Mouse (Mus musculus) thymus, adult 2 months (tissue): ENCODE measurements around the gene Hrh2. TPM values are rescaled to one million over a fixed set of nuclear protein-coding genes. Genes with fewer than 3 reads are reported as not detected.

Source experiments
- DNase-seq: peaks from one replicate; pipeline ENCODE4 v3.0.0; 2021
- H3K27ac ChIP-seq: fragments of 200-500 bp; 2 replicates; pipeline ENCODE4 v1.5.1; 2012; ENCODE audit warnings: low read length, control low read depth; ENCODE audit not compliant: control insufficient read depth, insufficient read depth
- H3K27me3 ChIP-seq: fragments of 200-500 bp; 2 replicates; pipeline ENCODE4 v1.6.1; 2012; ENCODE audit warnings: mild to moderate bottlenecking, low read length, moderate library complexity, mixed read lengths; ENCODE audit not compliant: control insufficient read depth, insufficient read depth
- H3K36me3 ChIP-seq: fragments of 200-500 bp; 2 replicates; pipeline ENCODE4 v1.6.1; 2012; ENCODE audit warnings: mild to moderate bottlenecking, low read length, moderate library complexity; ENCODE audit not compliant: control insufficient read depth, insufficient read depth
- H3K4me1 ChIP-seq: fragments of 200-500 bp; replicated peaks from 2 replicates; pipeline ENCODE4 v1.6.1; 2012; ENCODE audit warnings: low read length; ENCODE audit not compliant: control insufficient read depth, insufficient read depth
- H3K4me3 ChIP-seq: fragments of 200-500 bp; 2 replicates; pipeline ENCODE4 v1.5.1; 2012; ENCODE audit warnings: mild to moderate bottlenecking, low read length, control low read depth, moderate library complexity; ENCODE audit not compliant: control insufficient read depth, insufficient read depth
- CTCF ChIP-seq: fragments of 200-500 bp; IDR thresholded peaks from 2 replicates; pipeline ENCODE4 v1.5.1; 2012; ENCODE audit warnings: mild to moderate bottlenecking, control low read depth, low read length, moderate library complexity, borderline replicate concordance; ENCODE audit not compliant: control insufficient read depth, poor library complexity, insufficient read depth; ENCODE audit errors: extremely low read depth
- POLR2A ChIP-seq: fragments of 200-500 bp; IDR thresholded peaks from 2 replicates; pipeline ENCODE4 v1.6.1; 2012; ENCODE audit warnings: mild to moderate bottlenecking, low read length, control low read depth, moderate library complexity; ENCODE audit not compliant: control insufficient read depth, poor library complexity, insufficient read depth; ENCODE audit errors: extremely low read depth
- WGBS: fragments of 180-500 bp; shearing (Covaris S2); methylation state at CpG from one replicate; pipeline ENCODE4 v1.1.7; 2018; 5-methylcytosine and 5-hydroxymethylcytosine counted together
- polyA plus RNA-seq: library from polyadenylated mRNA; depleted of rRNA; stranded (reverse); fragments of >200 nt; gene quantifications from 2 replicates; pipeline ENCODE4 v1.2.3, GENCODE M21; 2012

The Hrh2 gene
- polyA plus RNA-seq, 1 experiment = 4.2 TPM

DNA sequence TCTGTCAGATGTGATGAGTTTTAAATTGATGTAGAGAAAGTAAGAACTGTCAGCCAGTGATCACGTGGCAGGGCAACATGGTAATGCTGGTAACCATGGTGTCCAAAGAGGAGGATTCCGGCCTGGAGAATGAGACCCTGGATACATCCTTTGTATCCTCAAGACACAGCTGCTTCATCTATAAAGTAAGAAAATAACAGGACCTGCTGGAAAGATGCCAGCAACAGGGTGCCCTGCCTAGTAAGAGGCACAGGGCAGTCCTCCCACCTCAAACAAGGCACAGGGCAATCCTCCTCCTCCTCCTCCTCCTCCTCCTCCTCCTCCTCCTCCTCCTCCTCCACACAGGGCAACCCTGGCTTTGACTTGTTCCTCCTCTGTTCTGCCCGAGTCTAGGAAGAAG is 77.2 kb downstream of the Hrh2 start:
- H3K4me1 ChIP-seq = no peaks in the 10 kb centered on the region
- no peak overlapping the region for H3K4me3 ChIP-seq
- no peak overlapping the region for H3K27ac ChIP-seq
- H3K27me3 ChIP-seq = no peaks in the 10 kb centered on the region; the same call in 1 of the 2 replicates
- no peak for TF ChIP-seq POLR2A
- no peak for TF ChIP-seq CTCF
- no peaks in the 10 kb centered on the region for H3K36me3 ChIP-seq
- 84% methylated on average over 3 of the region's 3 CpGs for WGBS
- no peak for DNase-seq

DNA sequence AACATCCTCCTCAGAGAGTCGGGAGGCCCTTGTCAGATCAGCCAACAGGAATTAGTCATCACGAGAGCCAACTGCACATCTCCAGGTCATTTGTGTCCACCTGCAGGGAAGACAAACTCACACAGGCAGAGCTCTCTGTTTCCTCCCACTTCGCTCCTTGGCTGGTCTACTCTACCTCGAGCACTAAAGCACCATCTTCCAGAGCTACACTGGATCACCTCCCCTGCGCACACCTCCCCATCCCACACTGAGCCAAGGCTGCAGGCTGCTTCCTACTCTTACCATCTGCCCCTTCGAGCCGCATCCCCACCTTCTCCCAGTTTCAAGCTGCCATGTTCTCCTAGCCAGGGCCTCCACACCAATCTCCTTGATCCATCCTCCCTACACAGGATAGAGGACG is 77.7 kb downstream of the Hrh2 start:
- DNase-seq = no peak
- 76% methylated on average over 8 of the region's 8 CpGs for WGBS
- H3K27ac ChIP-seq = no peak overlapping the region
- H3K36me3 ChIP-seq = no peaks in the 10 kb centered on the region
- no peaks in the 10 kb centered on the region; the same call in 1 of the 2 replicates for H3K27me3 ChIP-seq
- H3K4me1 ChIP-seq = no peaks in the 10 kb centered on the region
- no peak overlapping the region for H3K4me3 ChIP-seq
- no peak for TF ChIP-seq CTCF
- no peak for TF ChIP-seq POLR2A

DNA sequence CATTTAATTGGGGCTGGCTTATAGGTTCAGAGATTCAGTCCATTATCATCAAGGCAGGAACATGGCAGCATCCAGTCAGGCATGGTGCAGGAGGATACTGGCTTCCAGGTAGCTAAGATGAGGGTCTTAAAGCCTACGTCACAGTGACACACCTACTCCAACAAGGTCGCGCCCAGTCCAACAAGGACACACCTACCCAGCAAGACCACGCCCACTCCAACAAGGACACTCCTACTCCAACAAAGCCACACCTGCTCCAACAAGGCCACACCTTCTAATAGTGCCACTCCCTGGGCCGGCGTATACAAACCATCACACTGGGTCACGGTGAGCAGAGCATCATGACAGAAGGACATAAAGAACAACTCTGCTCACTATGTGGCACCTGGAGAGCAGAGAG is 80.1 kb downstream of the Hrh2 start:
- no peak overlapping the region for H3K27ac ChIP-seq
- 90% methylated on average over 7 of the region's 7 CpGs for WGBS
- H3K36me3 ChIP-seq = no peaks in the 10 kb centered on the region
- DNase-seq = no peak
- no peaks in the 10 kb centered on the region for H3K4me1 ChIP-seq
- H3K27me3 ChIP-seq = no peaks in the 10 kb centered on the region; the same call in 1 of the 2 replicates
- no peak overlapping the region for H3K4me3 ChIP-seq
- TF ChIP-seq CTCF = no peak
- TF ChIP-seq POLR2A = no peak

DNA sequence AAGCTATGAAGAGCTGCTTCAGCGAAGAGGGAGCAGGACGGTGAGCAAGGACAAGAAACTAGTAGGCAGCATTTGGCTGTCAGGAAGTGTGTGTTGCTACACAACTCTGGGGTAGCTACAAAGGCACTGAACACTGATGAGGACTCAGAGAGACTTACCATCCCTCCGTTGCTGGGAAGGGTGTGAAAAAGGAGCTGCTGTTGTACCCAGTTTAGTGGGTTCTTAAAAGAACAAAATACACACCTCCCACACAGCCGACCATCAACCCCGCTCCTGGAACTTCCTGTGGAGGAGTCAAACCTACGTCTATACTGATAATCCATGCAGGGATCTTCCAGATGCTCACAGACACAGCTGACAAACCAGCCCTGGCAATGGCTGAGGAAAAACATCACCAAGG is 85.5 kb downstream of the Hrh2 start:
- Histone ChIP-seq H3K27ac (no peak overlapping the region), H3K36me3 (no peaks in the 10 kb centered on the region), H3K27me3 (no peaks in the 10 kb centered on the region), H3K4me1 (0 out of 2 replicates have a peak, but pooled peaks cover under 1% of the 10 kb centered on the region), H3K4me3 (no peak overlapping the region)
- 89% methylated on average over 6 of the region's 6 CpGs for WGBS
- no peak for TF ChIP-seq POLR2A
- TF ChIP-seq CTCF = no peak
- no peak for DNase-seq

DNA sequence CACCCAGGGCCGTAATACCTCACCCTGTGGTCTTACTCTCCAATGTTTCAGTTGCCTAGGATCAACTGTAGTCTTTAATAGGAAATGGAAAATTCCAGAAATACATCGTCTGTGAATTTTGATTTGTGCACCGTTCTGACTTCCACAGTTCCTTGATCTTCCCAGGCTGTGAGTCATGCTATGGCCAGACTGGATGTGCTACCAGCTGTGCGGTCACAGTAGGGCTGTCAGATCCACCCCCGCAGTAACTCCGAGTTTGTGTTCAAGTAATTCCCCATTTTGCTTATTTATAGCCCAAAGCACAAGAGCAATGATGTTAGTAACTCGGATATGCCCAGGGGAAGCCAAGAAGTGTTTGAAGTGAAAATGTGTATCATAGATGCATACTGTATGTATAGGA is 88.4 kb downstream of the Hrh2 start:
- 0 out of 2 replicates have a peak, but pooled peaks cover 3% of the 10 kb centered on the region for H3K4me1 ChIP-seq
- no peak for DNase-seq
- H3K27ac ChIP-seq = no peak overlapping the region
- no peaks in the 10 kb centered on the region for H3K36me3 ChIP-seq
- no peaks in the 10 kb centered on the region for H3K27me3 ChIP-seq
- no peak for TF ChIP-seq POLR2A
- 93% methylated on average over 7 of the region's 7 CpGs for WGBS
- no peak overlapping the region for H3K4me3 ChIP-seq

DNA sequence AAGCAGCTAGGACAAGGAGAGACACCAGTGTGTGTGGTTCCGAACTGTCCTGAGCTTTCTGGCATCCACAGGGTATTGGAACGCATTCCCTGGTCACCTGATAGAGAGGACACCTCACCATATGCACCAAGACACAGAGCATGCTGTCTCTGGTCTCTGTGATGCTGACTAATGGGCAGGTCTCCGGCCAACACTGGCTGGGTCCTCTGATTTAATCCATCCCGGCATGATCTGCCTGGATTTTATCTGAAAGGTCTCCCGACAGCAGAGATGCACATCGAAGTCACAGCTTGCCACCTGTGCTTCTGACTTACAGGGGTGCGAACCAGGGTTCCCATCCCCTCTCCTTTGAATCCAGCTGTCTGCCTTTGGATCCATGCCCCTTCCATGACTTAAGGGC is 89.2 kb downstream of the Hrh2 start:
- Histone ChIP-seq H3K27me3 (no peaks in the 10 kb centered on the region), H3K4me1 (0 out of 2 replicates have a peak, but pooled peaks cover 3% of the 10 kb centered on the region), H3K36me3 (no peaks in the 10 kb centered on the region), H3K27ac (no peak overlapping the region), H3K4me3 (no peak overlapping the region)
- WGBS = 86% methylated on average over 7 of the region's 7 CpGs
- TF ChIP-seq POLR2A = no peak
- DNase-seq = no peak

DNA sequence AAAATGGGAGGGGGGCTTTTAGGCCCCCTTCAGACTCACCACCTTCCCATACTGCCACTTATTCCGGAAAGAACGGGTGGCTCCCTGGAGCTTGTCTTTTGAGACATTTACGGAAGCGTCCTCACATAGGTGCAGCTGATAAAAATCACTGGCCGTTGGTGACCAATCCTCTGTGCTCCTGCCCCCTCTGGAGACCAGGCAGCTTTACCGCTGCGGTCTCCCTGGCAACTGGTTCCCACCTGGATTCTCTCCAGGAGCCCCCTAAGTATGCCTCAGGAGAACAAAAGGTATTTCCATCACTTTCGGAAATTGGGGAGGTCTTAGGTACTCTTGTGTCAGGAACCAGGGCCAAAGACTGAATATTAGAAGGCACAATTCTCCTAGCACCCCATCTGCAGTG is 89.7 kb downstream of the Hrh2 start:
- TF ChIP-seq CTCF = no peak
- no peak for TF ChIP-seq POLR2A
- H3K27ac ChIP-seq = no peak overlapping the region
- H3K4me1 ChIP-seq = 0 out of 2 replicates have a peak, but pooled peaks cover 3% of the 10 kb centered on the region
- no peaks in the 10 kb centered on the region for H3K36me3 ChIP-seq
- WGBS = 47% methylated on average over 8 of the region's 8 CpGs
- no peak overlapping the region for H3K4me3 ChIP-seq
- no peaks in the 10 kb centered on the region for H3K27me3 ChIP-seq
- no peak for DNase-seq
